ENCODE assay signal across 8 mouse cellular contexts in the genomic region with DNA sequence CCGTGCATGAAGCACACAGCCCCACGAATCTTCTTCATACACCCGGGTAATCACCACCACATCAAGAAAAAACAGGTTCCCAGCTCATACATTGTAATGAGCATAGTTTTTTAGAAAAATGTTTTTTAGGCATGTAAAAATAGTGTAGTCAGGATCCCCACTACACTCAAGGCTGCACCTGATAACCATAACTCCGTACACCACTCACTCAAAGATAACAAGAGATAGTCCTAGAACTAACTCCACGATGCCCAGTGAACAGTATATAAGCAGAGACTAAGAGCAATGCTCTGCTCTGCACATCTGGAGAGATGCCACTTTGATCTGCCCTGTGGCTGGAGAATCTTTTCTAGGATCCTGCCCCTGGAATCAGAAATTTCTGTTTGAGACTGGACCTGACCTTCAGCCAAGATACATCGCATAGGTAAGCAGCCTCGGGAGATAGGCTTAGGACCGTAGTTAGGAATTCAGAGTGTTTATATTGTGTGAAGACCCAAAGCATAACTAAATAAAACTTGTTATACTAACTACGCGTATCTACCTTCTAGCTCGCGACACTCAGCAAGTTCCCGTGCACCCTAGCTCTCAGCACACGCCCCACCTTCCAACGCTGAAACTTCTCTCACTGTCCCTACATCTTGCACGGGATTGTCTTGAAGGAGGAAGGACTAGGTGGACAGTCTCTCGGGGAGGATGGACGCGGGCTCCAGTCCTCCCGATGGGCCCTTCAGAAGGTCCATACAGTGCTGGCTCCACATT. TPM values are rescaled to one million over a fixed set of nuclear protein-coding genes. Genes with fewer than 3 reads are reported as not detected.
DNase-seq lines count a peak whose midpoint lies in the region; ATAC-seq and TF ChIP-seq lines count a peak whose summit lies in the region.

No protein-coding gene starts in this region.

- DNase-seq in heart, postnatal 25 days (ENCODE audit: low spot score), result no peak
- no peak for DNase-seq in spleen, postnatal 36 days (ENCODE audit: low spot score in 2 of 2)
- no peak for DNase-seq in right cerebral cortex, postnatal 4 days

- TF ChIP-seq CTCF in ES-Bruce4 (IDR thresholded peaks at IDR 0.05; ENCODE audit: low read depth, low read length), result no peak
- no peak for TF ChIP-seq CTCF in small intestine, adult 2 months (IDR thresholded peaks at IDR 0.05; ENCODE audit: extremely low read depth, insufficient read length, insufficient replicate concordance, low read depth, low read length)

- peak overlapping the region; percentile 77 for H3K9ac ChIP-seq in heart, embryonic 12.5 days
- H3K9ac ChIP-seq in ES-Bruce4 (ENCODE audit: low read depth, poor library complexity, severe bottlenecking), result peak overlapping the region; percentile 31
- H3K9ac ChIP-seq in forebrain, embryonic 13.5 days, result peak overlapping the region; percentile 74
- H3K9ac ChIP-seq in limb, embryonic 15.5 days, result peak overlapping the region; percentile 60

- H3K27ac ChIP-seq in heart, embryonic 12.5 days (ENCODE audit: poor library complexity, severe bottlenecking), result peak overlapping the region; percentile 66; the same call in 1 of the 2 replicates
- H3K27ac ChIP-seq in ES-Bruce4 (ENCODE audit: insufficient read depth, low read length), result no peak overlapping the region
- peak overlapping the region; percentile 11; the same call in 1 of the 2 replicates for H3K27ac ChIP-seq in forebrain, embryonic 13.5 days
- peak overlapping the region; percentile 84 for H3K27ac ChIP-seq in limb, embryonic 15.5 days
- H3K27ac ChIP-seq in small intestine, adult 2 months (ENCODE audit: insufficient read depth, low read depth, low read length), result peak overlapping the region; percentile 34

- TF ChIP-seq EP300 in ES-Bruce4 (IDR thresholded peaks at IDR 0.05; ENCODE audit: insufficient read depth, low read depth, low read length), result no peak

- intact Hi-C loops in heart, postnatal 25 days (cut with DNase I), result loop anchor here (10.0 kb wide), 1 partner anchor 138 kb away; no protein-coding TSS in a partner anchor

- H3K36me3 ChIP-seq in heart, embryonic 12.5 days, result no peaks in the 10 kb centered on the region
- no peaks in the 10 kb centered on the region for H3K36me3 ChIP-seq in ES-Bruce4 (ENCODE audit: control insufficient read depth, insufficient read depth, low read length, poor library complexity, severe bottlenecking)
- no peaks in the 10 kb centered on the region for H3K36me3 ChIP-seq in forebrain, embryonic 13.5 days (ENCODE audit: poor library complexity, severe bottlenecking)
- H3K36me3 ChIP-seq in limb, embryonic 15.5 days, result no peaks in the 10 kb centered on the region
- no peaks in the 10 kb centered on the region for H3K36me3 ChIP-seq in small intestine, adult 2 months (ENCODE audit: control insufficient read depth, insufficient read depth, low read length)

- peak overlapping the region; percentile 79 for H3K4me3 ChIP-seq in heart, embryonic 12.5 days
- peak overlapping the region; percentile 76 for H3K4me3 ChIP-seq in ES-Bruce4 (ENCODE audit: low read depth, low read length)
- H3K4me3 ChIP-seq in forebrain, embryonic 13.5 days, result peak overlapping the region; percentile 98
- peak overlapping the region; percentile 76 for H3K4me3 ChIP-seq in limb, embryonic 15.5 days
- H3K4me3 ChIP-seq in small intestine, adult 2 months (ENCODE audit: low read depth, low read length), result peak overlapping the region; percentile 84

- H3K27me3 ChIP-seq in heart, embryonic 12.5 days (replicated peaks), result no peaks in the 10 kb centered on the region
- H3K27me3 ChIP-seq in ES-Bruce4 (ENCODE audit: control insufficient read depth, insufficient read depth, low read length, poor library complexity, severe bottlenecking), result no peaks in the 10 kb centered on the region
- H3K27me3 ChIP-seq in forebrain, embryonic 13.5 days, result no peaks in the 10 kb centered on the region; the same call in 1 of the 2 replicates
- no peaks in the 10 kb centered on the region for H3K27me3 ChIP-seq in limb, embryonic 15.5 days
- H3K27me3 ChIP-seq in small intestine, adult 2 months (ENCODE audit: control insufficient read depth, insufficient read depth, low read length), result peaks cover 8% of the 10 kb centered on the region; the same call in 1 of the 2 replicates

- peak overlapping the region; percentile 88 for H3K4me2 ChIP-seq in heart, embryonic 12.5 days
- H3K4me2 ChIP-seq in forebrain, embryonic 13.5 days, result peak overlapping the region; percentile 85
- peak overlapping the region; percentile 90 for H3K4me2 ChIP-seq in limb, embryonic 15.5 days

- no peak for TF ChIP-seq POLR2A in ES-Bruce4 (IDR thresholded peaks at IDR 0.05; ENCODE audit: insufficient read depth, low read length)
- TF ChIP-seq POLR2A in small intestine, adult 2 months (IDR thresholded peaks at IDR 0.05; ENCODE audit: low read depth, low read length), result no peak

- 13% methylated on average over 20 of the region's 20 CpGs for WGBS in heart, embryonic 12.5 days
- WGBS in forebrain, embryonic 13.5 days, result 19% methylated on average over 20 of the region's 20 CpGs
- WGBS in limb, embryonic 15.5 days, result 14% methylated on average over 20 of the region's 20 CpGs
- 13% methylated on average over 20 of the region's 20 CpGs for WGBS in small intestine, adult 2 months

- ATAC-seq in heart, embryonic 12.5 days (ENCODE audit: insufficient number of reproducible peaks, low FRiP score), result peak; percentile 7; the same call in 1 of the 2 replicates
- ATAC-seq in forebrain, embryonic 13.5 days, result no peak
- no peak for ATAC-seq in limb, embryonic 15.5 days (ENCODE audit: insufficient number of reproducible peaks, low FRiP score, low TSS enrichment, low read depth)

- H3K4me1 ChIP-seq in heart, embryonic 12.5 days (replicated peaks), result peaks cover 5% of the 10 kb centered on the region; the same call in 1 of the 2 replicates
- no peaks in the 10 kb centered on the region for H3K4me1 ChIP-seq in ES-Bruce4 (ENCODE audit: control insufficient read depth, insufficient read depth, low read length)
- peaks cover 24% of the 10 kb centered on the region for H3K4me1 ChIP-seq in forebrain, embryonic 13.5 days
- H3K4me1 ChIP-seq in limb, embryonic 15.5 days, result peaks cover 2% of the 10 kb centered on the region; the same call in 1 of the 2 replicates
- H3K4me1 ChIP-seq in small intestine, adult 2 months (ENCODE audit: control insufficient read depth, insufficient read depth, insufficient read length, low read length), result no peaks in the 10 kb centered on the region

- H3K9me3 ChIP-seq in heart, embryonic 12.5 days (replicated peaks), result no peaks in the 10 kb centered on the region
- no peaks in the 10 kb centered on the region for H3K9me3 ChIP-seq in ES-Bruce4 (replicated peaks; ENCODE audit: control insufficient read depth, insufficient read depth, low read length, poor library complexity, severe bottlenecking)
- H3K9me3 ChIP-seq in forebrain, embryonic 13.5 days (replicated peaks), result no peaks in the 10 kb centered on the region
- H3K9me3 ChIP-seq in limb, embryonic 15.5 days, result no peaks in the 10 kb centered on the region

RNA-seq across cellular contexts. Expression of gene Far1, which starts 0.9 kb away (rescaled TPM):
- 71.7 TPM in 2 replicates for polyA plus RNA-seq in heart, embryonic 12.5 days (2016; fragmentation: Nextera tagmentation; extraction: Ambion mirVana)
- total RNA-seq in heart, postnatal 25 days (2021), result 10 to 100 TPM; 23.6 to 25.2 TPM
- 115 and 117 TPM in 2 replicates for polyA plus RNA-seq in ES-Bruce4 (2011; ENCODE audit: insufficient read depth, insufficient read length, low read depth, missing spikeins)
- polyA plus RNA-seq in forebrain, embryonic 13.5 days (2015; fragmentation: Nextera tagmentation; extraction: Ambion mirVana), result 64.7 and 70.7 TPM in 2 replicates
- polyA plus RNA-seq in limb, embryonic 15.5 days (2015; fragmentation: Nextera tagmentation; extraction: Ambion mirVana), result 72.4 and 80.8 TPM in 2 replicates
- 0.51 and 2.2 TPM in 2 replicates for polyA plus RNA-seq in small intestine, adult 2 months (2012; rRNA removed)

Comparison
In these comparisons a context has a peak if more than half of its experiments do, and no peak if none do; other contexts are left out.
1. RNA of gene Far1, which starts 0.9 kb away (polyA plus RNA-seq): 115 to 117 TPM in ES-Bruce4, 72.4 to 80.8 TPM in limb, embryonic 15.5 days, 71.7 TPM in heart, embryonic 12.5 days and 64.7 to 70.7 TPM in forebrain, embryonic 13.5 days; 0.51 to 2.2 TPM in small intestine, adult 2 months; every median in the first group is over 10 times any median in the second.
2. Peak in every context shown above with its lines, with median percentiles within 50 percentile points of each other: H3K4me2 ChIP-seq, H3K4me3 ChIP-seq and H3K9ac ChIP-seq.